Mouse (Mus musculus) forebrain, postnatal 0 days (tissue): Measurements from ENCODE around the gene Hist1h3g. TPM values are rescaled to one million over a fixed set of nuclear protein-coding genes. Genes with fewer than 3 reads are reported as not detected.

Experiments
- ATAC-seq: fragments of 200-750 bp; cut with Nextera tagmentation; 2 replicates; pipeline ENCODE4 v1.8.0; 2017; ENCODE audit warnings: mild to moderate bottlenecking, moderate library complexity
- DNase-seq: peaks from one replicate; pipeline ENCODE4 v3.0.0-alpha.2; 2015
- H3K27ac ChIP-seq: fragments of 300-500 bp; sonication (generic); 2 replicates; pipeline ENCODE4 v1.5.1; 2014; ENCODE audit warnings: low read depth, mild to moderate bottlenecking, antibody characterized with exemption, low read length, moderate library complexity, mixed read lengths
- H3K27me3 ChIP-seq: fragments of 300-500 bp; sonication (generic); 2 replicates; pipeline ENCODE4 v1.6.1; 2014; ENCODE audit warnings: mild to moderate bottlenecking, low read length, mixed read lengths; ENCODE audit not compliant: insufficient read depth
- H3K36me3 ChIP-seq: fragments of 300-500 bp; sonication (generic); 2 replicates; pipeline ENCODE4 v1.6.1; 2014; ENCODE audit warnings: mild to moderate bottlenecking, moderate library complexity; ENCODE audit not compliant: insufficient read depth
- H3K4me1 ChIP-seq: fragments of 300-500 bp; sonication (generic); 2 replicates; pipeline ENCODE4 v1.6.1; 2014; ENCODE audit warnings: antibody characterized with exemption; ENCODE audit not compliant: insufficient read depth
- H3K4me2 ChIP-seq: fragments of 300-500 bp; sonication (generic); 2 replicates; pipeline ENCODE4 v1.6.1; 2014; ENCODE audit warnings: low read depth, mild to moderate bottlenecking, moderate library complexity
- H3K4me3 ChIP-seq: fragments of 300-500 bp; sonication (generic); 2 replicates; pipeline ENCODE4 v1.5.1; 2014; ENCODE audit warnings: low read depth, low read length, mixed read lengths
- H3K9ac ChIP-seq: fragments of 300-500 bp; sonication (generic); 2 replicates; pipeline ENCODE4 v1.6.1; 2014; ENCODE audit warnings: mild to moderate bottlenecking
- H3K9me3 ChIP-seq: fragments of 300-500 bp; sonication (generic); 2 replicates; pipeline ENCODE4 v1.6.1; 2016; ENCODE audit warnings: low read length
- CTCF ChIP-seq: sonication (generic); IDR thresholded peaks from 2 replicates; pipeline ENCODE4 v1.5.1; 2016; ENCODE audit warnings: antibody characterized with exemption, control low read depth, low read depth
- WGBS: fragments of 180-500 bp; shearing (Covaris S2); extraction: QIAGEN DNeasy Blood & Tissue Kit; methylation state at CpG from one replicate; pipeline ENCODE4 v1.1.7; 2014; 5-methylcytosine and 5-hydroxymethylcytosine counted together
- polyA plus RNA-seq: library from polyadenylated mRNA; unstranded; fragments of >200 nt; fragmentation: Nextera tagmentation; extraction: Ambion mirVana; gene quantifications from 2 replicates; pipeline ENCODE4 v1.2.1, GENCODE M21; 2015
- total RNA-seq: library from RNA; depleted of rRNA; stranded (reverse); fragments of >200 nt; gene quantifications from 2 replicates; pipeline ENCODE4 v1.2.3, GENCODE M21; 2014

Hist1h3g gene
- total and polyA plus RNA-seq, 2 experiments from 2014 or later = 0.50 to 116 TPM

DNA sequence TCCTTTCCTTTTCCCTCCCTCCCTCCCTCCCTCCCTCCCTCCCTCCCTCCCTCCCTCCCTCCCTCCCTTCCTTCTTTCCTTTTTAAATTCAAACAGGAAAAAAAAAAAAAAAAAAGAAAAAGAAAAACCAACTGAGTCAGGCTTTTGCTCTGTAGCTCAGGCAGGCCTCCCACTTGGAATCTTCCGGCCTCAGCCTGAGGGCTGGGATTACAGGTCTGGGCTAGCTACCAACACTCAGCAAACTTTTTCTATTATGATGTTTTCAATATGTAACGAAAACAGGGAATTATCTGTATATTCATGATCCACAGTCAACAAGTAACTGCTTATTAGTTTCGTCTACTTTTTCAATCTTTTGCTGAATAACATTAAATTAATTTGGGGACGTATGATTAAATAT, 32.3 kb upstream of the Hist1h3g start:
- ATAC-seq = no peak
- TF ChIP-seq CTCF = no peak
- H3K36me3 ChIP-seq = no peaks in the 10 kb centered on the region
- no peak overlapping the region for H3K4me2 ChIP-seq
- H3K9me3 ChIP-seq = no peaks in the 10 kb centered on the region
- H3K4me3 ChIP-seq = no peak overlapping the region
- no peak overlapping the region for H3K9ac ChIP-seq
- DNase-seq = no peak
- no peak overlapping the region for H3K27ac ChIP-seq
- 51% methylated on average over 4 of the region's 4 CpGs for WGBS
- peaks cover 11% of the 10 kb centered on the region; the same call in 1 of the 2 replicates for H3K27me3 ChIP-seq
- no peaks in the 10 kb centered on the region; the same call in 1 of the 2 replicates for H3K4me1 ChIP-seq

DNA sequence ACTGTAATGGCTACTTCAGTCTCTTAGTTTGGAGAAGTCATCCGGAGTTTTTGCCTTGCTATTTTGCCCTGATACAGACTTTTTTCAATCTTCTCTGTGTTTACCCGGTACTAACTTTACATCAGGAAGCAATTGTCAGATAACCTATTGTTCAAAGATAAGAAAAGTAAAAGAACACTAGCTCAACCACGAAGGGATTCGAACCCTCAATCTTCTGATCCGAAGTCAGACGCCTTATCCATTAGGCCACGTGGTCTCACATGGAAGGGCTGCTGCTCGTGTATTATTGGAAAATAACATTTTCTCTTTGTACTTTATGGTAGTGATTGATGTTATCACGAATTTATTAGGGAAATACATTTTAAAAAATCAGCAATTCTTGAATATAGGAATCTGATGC, 31.4 kb upstream of the Hist1h3g start:
- Histone ChIP-seq H3K27me3 (peaks cover 8% of the 10 kb centered on the region; the same call in 1 of the 2 replicates), H3K9ac (no peak overlapping the region), H3K4me2 (peak overlapping the region; percentile 23; the same call in 1 of the 2 replicates), H3K27ac (no peak overlapping the region), H3K9me3 (no peaks in the 10 kb centered on the region), H3K4me1 (no peaks in the 10 kb centered on the region; the same call in 1 of the 2 replicates), H3K36me3 (no peaks in the 10 kb centered on the region), H3K4me3 (no peak overlapping the region)
- TF ChIP-seq CTCF = no peak
- peak; percentile 86 for DNase-seq
- WGBS = 2% methylated on average over 9 of the region's 9 CpGs
- peak; percentile 68; the same call in 1 of the 2 replicates for ATAC-seq

DNA sequence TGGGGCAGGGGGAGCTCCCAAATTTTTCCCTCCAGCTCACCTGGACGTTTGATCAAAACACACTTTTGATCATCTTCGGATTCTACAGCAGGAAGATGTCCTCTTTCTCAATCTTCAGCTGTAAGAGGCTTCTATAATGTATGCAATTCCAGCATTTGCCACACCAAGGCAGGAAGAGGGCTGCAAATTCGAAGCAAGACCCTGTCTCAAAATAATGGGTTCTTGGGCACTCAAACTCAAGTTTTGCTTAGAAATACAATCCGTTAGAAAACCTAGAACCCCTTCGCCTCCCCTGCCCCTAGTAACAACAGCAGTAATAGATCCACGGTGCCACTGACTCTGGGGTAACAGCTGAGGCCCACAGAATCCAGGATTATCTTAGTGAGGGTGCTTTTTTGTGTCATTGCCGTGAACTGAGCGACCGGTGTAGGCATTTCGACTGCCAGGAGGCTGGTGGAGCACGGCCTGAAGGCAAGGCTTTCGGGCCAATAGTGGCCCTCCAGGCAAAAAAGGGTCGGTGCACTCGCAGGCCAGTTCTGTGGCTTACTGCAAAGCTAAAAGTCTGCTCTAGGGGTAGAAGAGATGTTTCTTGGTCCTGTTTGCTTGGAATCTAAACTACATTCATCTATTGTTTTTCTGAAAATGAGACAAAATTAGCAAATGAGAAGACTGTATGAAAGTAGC, 29.4 kb upstream of the Hist1h3g start:
- ATAC-seq = no peak
- H3K27ac ChIP-seq = no peak overlapping the region
- H3K27me3 ChIP-seq = no peaks in the 10 kb centered on the region
- H3K4me3 ChIP-seq = 0 out of 2 replicates have a peak overlapping the region, but pooled peaks have one; percentile 3
- no peak for DNase-seq
- 10% methylated on average over 14 of the region's 14 CpGs for WGBS
- H3K4me2 ChIP-seq = peak overlapping the region; percentile 30
- H3K9me3 ChIP-seq = no peaks in the 10 kb centered on the region
- no peaks in the 10 kb centered on the region; the same call in 1 of the 2 replicates for H3K4me1 ChIP-seq
- H3K9ac ChIP-seq = no peak overlapping the region
- no peaks in the 10 kb centered on the region for H3K36me3 ChIP-seq
- no peak for TF ChIP-seq CTCF

DNA sequence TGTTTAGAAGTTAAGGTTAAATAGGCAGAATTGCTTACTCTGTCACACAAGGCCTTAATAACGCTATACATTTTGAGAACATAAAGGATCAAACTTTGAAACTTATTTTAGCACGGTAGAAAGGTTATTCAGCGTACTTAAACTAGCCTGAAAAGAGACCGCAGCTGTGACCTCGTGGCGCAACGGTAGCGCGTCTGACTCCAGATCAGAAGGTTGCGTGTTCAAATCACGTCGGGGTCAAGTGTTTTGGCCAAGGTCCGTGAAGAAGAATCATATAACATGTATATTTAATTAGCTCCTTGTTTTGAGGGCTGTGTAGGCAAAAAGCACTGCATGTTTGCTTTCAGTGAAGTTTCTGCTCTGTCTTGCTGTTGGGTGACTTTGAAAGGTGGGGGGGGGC, 28.9 kb upstream of the Hist1h3g start:
- H3K9ac ChIP-seq = no peak overlapping the region
- H3K4me1 ChIP-seq = no peaks in the 10 kb centered on the region; the same call in 1 of the 2 replicates
- no peaks in the 10 kb centered on the region for H3K36me3 ChIP-seq
- H3K27ac ChIP-seq = no peak overlapping the region
- peak overlapping the region; percentile 30 for H3K4me2 ChIP-seq
- 14% methylated on average over 13 of the region's 13 CpGs for WGBS
- no peaks in the 10 kb centered on the region for H3K9me3 ChIP-seq
- ATAC-seq (no peak), DNase-seq (peak; percentile 61)
- no peak for TF ChIP-seq CTCF
- H3K27me3 ChIP-seq = no peaks in the 10 kb centered on the region
- H3K4me3 ChIP-seq = 0 out of 2 replicates have a peak overlapping the region, but pooled peaks have one; percentile 3

DNA sequence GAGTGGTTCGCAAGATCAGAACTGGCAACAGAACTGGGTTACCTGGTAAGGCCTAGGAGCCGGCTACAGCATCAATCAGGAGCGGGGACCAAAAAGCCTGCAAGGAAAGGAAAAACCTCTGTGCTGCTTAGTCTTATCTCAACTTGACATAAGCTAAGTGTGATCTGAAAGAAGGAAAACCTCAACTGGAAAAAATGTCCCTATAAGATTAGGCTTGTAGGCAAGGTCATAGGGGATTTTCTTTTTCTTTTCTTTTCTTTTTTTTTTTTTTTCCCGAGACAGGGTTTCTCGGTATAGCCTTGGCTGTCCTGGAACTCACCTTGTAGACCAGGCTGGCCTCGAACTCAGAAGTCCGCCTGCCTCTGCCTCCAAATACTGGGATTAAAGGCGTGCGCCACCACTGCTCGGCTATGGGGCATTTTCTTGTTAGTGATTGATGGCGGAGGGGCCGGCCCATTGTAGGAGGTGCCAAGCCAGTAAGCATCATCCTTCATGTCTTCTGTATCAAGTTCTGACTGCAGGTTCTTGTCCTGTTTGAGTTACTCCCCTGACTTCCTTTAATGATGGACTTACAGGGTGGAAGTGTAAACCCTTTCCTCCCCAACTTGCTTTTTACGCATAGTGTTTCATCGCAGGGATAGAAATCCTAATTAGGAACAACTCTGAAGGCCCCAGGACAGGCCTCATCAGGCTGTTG, 28.3 kb upstream of the Hist1h3g start:
- Histone ChIP-seq H3K27ac (no peak overlapping the region), H3K27me3 (no peaks in the 10 kb centered on the region), H3K4me1 (no peaks in the 10 kb centered on the region; the same call in 1 of the 2 replicates), H3K9me3 (no peaks in the 10 kb centered on the region), H3K4me3 (no peak overlapping the region), H3K9ac (no peak overlapping the region), H3K4me2 (no peak overlapping the region), H3K36me3 (no peaks in the 10 kb centered on the region)
- 33% methylated on average over 14 of the region's 14 CpGs for WGBS
- DNase-seq = no peak
- no peak for ATAC-seq
- TF ChIP-seq CTCF = no peak

DNA sequence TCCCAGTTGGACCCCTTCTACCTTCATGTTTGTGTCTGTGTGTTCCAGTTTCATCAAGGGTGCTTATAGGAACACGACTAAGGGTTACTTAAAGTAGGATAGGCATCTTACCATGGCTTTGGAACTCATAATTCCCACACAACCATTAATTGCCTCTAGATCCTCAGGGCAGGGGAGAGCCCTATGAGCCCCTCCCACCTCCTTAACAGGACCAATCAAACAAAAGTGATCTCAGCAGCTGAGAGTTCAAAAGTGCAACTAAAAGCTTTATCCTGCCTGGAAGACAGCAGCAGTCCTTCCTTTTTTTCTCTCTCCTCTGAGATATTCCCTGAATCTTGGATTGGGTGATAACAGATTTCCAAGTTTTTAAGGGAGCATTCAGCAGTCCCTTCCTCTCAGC, 25.1 kb upstream of the Hist1h3g start:
- TF ChIP-seq CTCF = no peak
- no peak for ATAC-seq

DNA sequence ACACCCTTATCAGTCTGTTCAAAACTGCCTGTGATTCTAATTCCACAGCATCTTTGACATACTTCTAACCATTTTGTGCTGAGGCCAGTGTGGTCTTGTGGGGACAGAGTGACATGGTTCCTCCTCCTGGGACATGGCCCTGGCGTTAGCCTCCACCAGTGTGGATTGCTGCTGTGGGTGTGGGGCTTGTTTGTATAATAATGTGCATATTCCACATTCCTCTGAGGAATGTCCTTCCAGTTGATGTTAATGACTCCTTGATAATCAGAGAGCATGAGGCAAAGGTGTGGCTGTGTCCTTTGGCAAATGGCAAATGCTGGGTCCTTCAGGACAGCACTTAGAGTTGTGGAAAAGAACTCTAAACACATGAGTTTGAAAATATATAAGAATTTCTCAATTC, 21.7 kb upstream of the Hist1h3g start:
- H3K36me3 ChIP-seq = no peaks in the 10 kb centered on the region
- TF ChIP-seq CTCF = no peak

More for the DNA sequence above, 25.1 kb upstream of the Hist1h3g start:
- WGBS = 46% methylated on average over 1 of the region's 1 CpGs
- H3K27ac ChIP-seq = no peak overlapping the region
- H3K36me3 ChIP-seq = no peaks in the 10 kb centered on the region
- DNase-seq = no peak
- H3K4me2 ChIP-seq = no peak overlapping the region
- no peaks in the 10 kb centered on the region; the same call in 1 of the 2 replicates for H3K4me1 ChIP-seq
- H3K27me3 ChIP-seq = no peaks in the 10 kb centered on the region
- H3K9me3 ChIP-seq = no peaks in the 10 kb centered on the region
- H3K9ac ChIP-seq = no peak overlapping the region
- no peak overlapping the region for H3K4me3 ChIP-seq

More for the DNA sequence above, 21.7 kb upstream of the Hist1h3g start:
- no peak overlapping the region for H3K27ac ChIP-seq
- no peak for ATAC-seq
- H3K4me2 ChIP-seq = no peak overlapping the region
- DNase-seq = no peak
- no peaks in the 10 kb centered on the region for H3K9me3 ChIP-seq
- no peak overlapping the region for H3K4me3 ChIP-seq
- H3K4me1 ChIP-seq = no peaks in the 10 kb centered on the region
- no peak overlapping the region for H3K9ac ChIP-seq
- H3K27me3 ChIP-seq = no peaks in the 10 kb centered on the region
- 93% methylated on average over 1 of the region's 1 CpGs for WGBS
